Mouse (Mus musculus) neural tube, embryonic 11.5 days (tissue): ENCODE results near the gene Slc35d1. TPM values are rescaled to one million over a fixed set of nuclear protein-coding genes. Genes with fewer than 3 reads are reported as not detected.

Experiments used
- ATAC-seq: fragments of 200-750 bp; cut with Nextera tagmentation; 2 replicates; pipeline ENCODE4 v1.8.0; 2017; ENCODE audit warnings: moderate number of reproducible peaks, mild to moderate bottlenecking, moderate TSS enrichment, moderate library complexity; ENCODE audit not compliant: insufficient read depth, low FRiP score, low TSS enrichment
- DNase-seq: peaks from one replicate; pipeline ENCODE4 v3.0.0-alpha.2; 2015; ENCODE audit warnings: low spot score
- H3K27ac ChIP-seq: fragments of 300-500 bp; sonication (generic); 2 replicates; pipeline ENCODE4 v1.5.1; 2014; ENCODE audit warnings: low read depth, mild to moderate bottlenecking, low read length
- H3K27me3 ChIP-seq: fragments of 300-500 bp; sonication (generic); 2 replicates; pipeline ENCODE4 v1.6.1; 2014; ENCODE audit warnings: mild to moderate bottlenecking, low read length, mixed read lengths; ENCODE audit not compliant: control insufficient read depth, insufficient read depth
- H3K36me3 ChIP-seq: fragments of 300-500 bp; sonication (generic); 2 replicates; pipeline ENCODE4 v1.6.1; 2014; ENCODE audit warnings: mild to moderate bottlenecking, low read length, moderate library complexity, mixed read lengths; ENCODE audit not compliant: control insufficient read depth, insufficient read depth
- H3K4me1 ChIP-seq: fragments of 300-500 bp; sonication (generic); 2 replicates; pipeline ENCODE4 v1.6.1; 2014; ENCODE audit warnings: low read length, mixed read lengths; ENCODE audit not compliant: control insufficient read depth, insufficient read depth
- H3K4me2 ChIP-seq: fragments of 300-500 bp; sonication (generic); 2 replicates; pipeline ENCODE4 v1.6.1; 2014; ENCODE audit warnings: low read depth, mild to moderate bottlenecking, moderate library complexity
- H3K4me3 ChIP-seq: fragments of 300-500 bp; sonication (generic); 2 replicates; pipeline ENCODE4 v1.5.1; 2014; ENCODE audit warnings: low read depth, low read length
- H3K9ac ChIP-seq: fragments of 300-500 bp; sonication (generic); 2 replicates; pipeline ENCODE4 v1.6.1; 2014; ENCODE audit warnings: mild to moderate bottlenecking, low read length
- H3K9me3 ChIP-seq: fragments of 300-500 bp; sonication (generic); 2 replicates; pipeline ENCODE4 v1.6.1; 2016; ENCODE audit warnings: low read length; ENCODE audit not compliant: control insufficient read depth
- WGBS: fragments of 180-500 bp; shearing (Covaris S2); extraction: QIAGEN DNeasy Blood & Tissue Kit; methylation state at CpG from one replicate; pipeline ENCODE4 v1.1.7; 2014; 5-methylcytosine and 5-hydroxymethylcytosine counted together
- polyA plus RNA-seq: library from polyadenylated mRNA; unstranded; fragments of >200 nt; fragmentation: Nextera tagmentation; extraction: Ambion mirVana; gene quantifications from 2 replicates; pipeline ENCODE4 v1.2.1, GENCODE M21; 2014

Gene Slc35d1
- polyA plus RNA-seq, 1 experiment from 2014 or later = 12.0 TPM

DNA sequence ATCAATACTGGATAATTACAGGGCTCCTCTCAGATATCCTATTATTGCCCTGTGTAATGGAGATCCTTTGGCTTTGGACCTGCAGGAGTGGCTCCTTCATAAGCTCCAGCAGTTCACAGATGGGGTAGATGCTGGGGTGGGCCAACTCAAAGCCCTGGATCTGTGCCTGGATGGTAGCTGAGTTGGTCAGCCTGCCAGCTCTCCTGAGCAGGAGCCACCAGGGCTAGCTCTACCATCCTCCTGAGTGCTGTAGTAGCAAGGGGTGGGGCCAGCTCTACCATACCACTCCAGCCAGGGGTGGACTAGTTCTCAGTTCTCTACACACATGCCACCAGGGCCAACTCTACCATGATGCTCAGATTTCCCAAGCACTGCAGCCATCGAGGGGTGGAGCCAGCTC lies 14.9 kb downstream of the Slc35d1 start:
- Histone ChIP-seq H3K27me3 (no peaks in the 10 kb centered on the region), H3K36me3 (0 out of 2 replicates have a peak, but pooled peaks cover 2% of the 10 kb centered on the region), H3K4me2 (no peak overlapping the region), H3K4me1 (no peaks in the 10 kb centered on the region), H3K9ac (no peak overlapping the region), H3K4me3 (no peak overlapping the region), H3K9me3 (no peaks in the 10 kb centered on the region), H3K27ac (no peak overlapping the region)
- no peak for DNase-seq
- ATAC-seq = no peak
- 91% methylated on average over 1 of the region's 1 CpGs for WGBS

- WGBS = 46% methylated on average over 4 of the region's 4 CpGs
- Histone ChIP-seq H3K27ac (no peak overlapping the region), H3K9me3 (no peaks in the 10 kb centered on the region), H3K4me1 (no peaks in the 10 kb centered on the region), H3K4me3 (no peak overlapping the region), H3K36me3 (no peaks in the 10 kb centered on the region), H3K27me3 (no peaks in the 10 kb centered on the region), H3K9ac (no peak overlapping the region), H3K4me2 (no peak overlapping the region)
- DNase-seq (no peak), ATAC-seq (no peak)
Observed at GRCm38 (mm10) chr4:103199086-103199485, 15.9 kb downstream of the Slc35d1 start.

GRCm38 (mm10) chr4:103197401-103197800 lies 17.6 kb downstream of the Slc35d1 start:
- no peaks in the 10 kb centered on the region for H3K4me1 ChIP-seq
- H3K9me3 ChIP-seq = 0 out of 2 replicates have a peak, but pooled peaks cover 1% of the 10 kb centered on the region
- H3K9ac ChIP-seq = no peak overlapping the region
- H3K27ac ChIP-seq = no peak overlapping the region
- no peak overlapping the region for H3K4me3 ChIP-seq
- DNase-seq = no peak
- ATAC-seq = no peak
- H3K36me3 ChIP-seq = no peaks in the 10 kb centered on the region
- no peak overlapping the region for H3K4me2 ChIP-seq
- WGBS = 91% methylated on average over 8 of the region's 8 CpGs
- no peaks in the 10 kb centered on the region for H3K27me3 ChIP-seq

GRCm38 (mm10) chr4:103192421-103192820 lies 22.5 kb downstream of the Slc35d1 start:
- WGBS = 83% methylated on average over 2 of the region's 2 CpGs
- Histone ChIP-seq H3K4me3 (no peak overlapping the region), H3K9ac (no peak overlapping the region), H3K27ac (no peak overlapping the region), H3K9me3 (0 out of 2 replicates have a peak, but pooled peaks cover 3% of the 10 kb centered on the region), H3K36me3 (no peaks in the 10 kb centered on the region; the same call in 1 of the 2 replicates), H3K27me3 (no peaks in the 10 kb centered on the region), H3K4me2 (no peak overlapping the region), H3K4me1 (no peaks in the 10 kb centered on the region)
- ATAC-seq = no peak
- no peak for DNase-seq

DNA sequence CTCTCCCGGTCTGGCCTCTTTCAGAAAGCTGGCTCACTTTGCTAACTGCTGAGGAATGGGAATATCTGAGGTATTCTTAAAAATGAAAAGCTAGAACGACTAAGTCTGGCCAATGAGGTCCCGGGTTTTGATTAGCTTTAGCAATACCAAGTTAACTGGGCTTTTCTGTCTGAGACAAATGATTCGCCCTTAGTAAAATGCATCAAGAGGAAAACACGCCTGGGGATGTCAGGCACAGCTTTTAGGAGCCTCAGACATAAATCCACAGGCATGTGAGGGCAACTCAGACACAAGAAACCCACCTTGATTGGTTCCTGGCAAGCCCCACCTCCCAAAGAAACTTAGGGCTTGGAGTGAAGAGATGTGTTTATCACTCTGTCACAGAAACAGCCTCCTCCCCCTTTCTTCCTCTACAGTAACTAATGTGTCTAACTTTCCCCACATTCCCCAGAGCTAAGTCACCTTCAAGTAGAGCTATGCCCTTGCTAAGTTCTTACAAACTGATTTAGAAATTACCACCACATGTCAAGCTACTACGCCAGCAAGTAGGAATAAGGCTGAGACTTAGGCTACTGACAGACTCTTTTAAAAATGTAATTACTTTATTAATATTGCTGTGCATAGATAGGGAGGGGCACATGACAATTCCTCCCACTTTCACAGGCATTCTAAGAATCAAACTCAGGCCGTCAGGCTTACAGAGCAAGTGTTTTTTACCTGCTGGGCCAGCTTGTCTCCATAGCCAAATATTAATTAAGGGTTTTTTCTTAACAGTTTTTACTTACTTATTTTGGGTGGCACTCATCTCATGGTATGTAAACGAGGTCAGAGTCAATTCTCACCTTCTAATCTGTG lies 26.0 kb downstream of the Slc35d1 start:
- no peaks in the 10 kb centered on the region for H3K27me3 ChIP-seq
- H3K4me1 ChIP-seq = no peaks in the 10 kb centered on the region
- ATAC-seq = no peak
- no peak overlapping the region for H3K4me2 ChIP-seq
- DNase-seq = no peak
- H3K9me3 ChIP-seq = 0 out of 2 replicates have a peak, but pooled peaks cover 3% of the 10 kb centered on the region
- no peak overlapping the region for H3K4me3 ChIP-seq
- H3K36me3 ChIP-seq = no peaks in the 10 kb centered on the region; the same call in 1 of the 2 replicates
- no peak overlapping the region for H3K9ac ChIP-seq
- H3K27ac ChIP-seq = no peak overlapping the region
- 89% methylated on average over 8 of the region's 8 CpGs for whole genome bisulfite sequencing

- Histone ChIP-seq H3K27me3 (no peaks in the 10 kb centered on the region), H3K4me1 (peaks cover 8% of the 10 kb centered on the region; the same call in 1 of the 2 replicates), H3K27ac (no peak overlapping the region), H3K9me3 (no peaks in the 10 kb centered on the region), H3K9ac (no peak overlapping the region), H3K4me3 (no peak overlapping the region), H3K36me3 (no peaks in the 10 kb centered on the region), H3K4me2 (no peak overlapping the region)
- DNase-seq = peak; percentile 43
- WGBS = 52% methylated on average over 8 of the region's 8 CpGs
- peak; percentile 75 for ATAC-seq
Observed at GRCm38 (mm10) chr4:103180300-103180888, 34.6 kb downstream of the Slc35d1 start.

- no peak overlapping the region for H3K4me2 ChIP-seq
- 66% methylated on average over 3 of the region's 3 CpGs for WGBS
- ATAC-seq (0 out of 2 replicates have a peak, but pooled peaks have one; percentile 20), DNase-seq (no peak)
- no peak overlapping the region for H3K9ac ChIP-seq
- peaks cover 8% of the 10 kb centered on the region; the same call in 1 of the 2 replicates for H3K4me1 ChIP-seq
- no peaks in the 10 kb centered on the region for H3K27me3 ChIP-seq
- H3K4me3 ChIP-seq = no peak overlapping the region
- no peaks in the 10 kb centered on the region for H3K9me3 ChIP-seq
- H3K27ac ChIP-seq = no peak overlapping the region
- H3K36me3 ChIP-seq = no peaks in the 10 kb centered on the region
Observed at GRCm38 (mm10) chr4:103179581-103179980, 35.4 kb downstream of the Slc35d1 start.

- Histone ChIP-seq H3K4me2 (no peak overlapping the region), H3K36me3 (no peaks in the 10 kb centered on the region), H3K4me1 (peaks cover 8% of the 10 kb centered on the region; the same call in 1 of the 2 replicates), H3K27ac (no peak overlapping the region), H3K4me3 (no peak overlapping the region), H3K9me3 (no peaks in the 10 kb centered on the region), H3K27me3 (no peaks in the 10 kb centered on the region), H3K9ac (no peak overlapping the region)
- ATAC-seq = no peak
- 82% methylated on average over 7 of the region's 7 CpGs for WGBS
- no peak for DNase-seq
Observed at GRCm38 (mm10) chr4:103178635-103179318, 36.2 kb downstream of the Slc35d1 start.
